Mouse (Mus musculus) heart, adult 18-20 months (tissue): Measurements from ENCODE around the gene Fam71a. TPM values are rescaled to one million over a fixed set of nuclear protein-coding genes. Genes with fewer than 3 reads are reported as not detected.
A peak's percentile ranks its signal among the peaks of the same experiment; 100 is the strongest.

Source experiments
- DNase-seq, 2 experiments: peaks; one replicate each; pipeline ENCODE4 v3.0.0; 2021 to 2022; ENCODE audit warnings: mixed read lengths in 1 of 2
- long read RNA-seq, 2 experiments: library from polyadenylated mRNA; stranded (forward); transcript quantifications; one replicate each; pipeline ENCODE4 v2.0.0; 2021
- total RNA-seq, 2 experiments: library from RNA; stranded (reverse); gene quantifications; 2 replicates each; pipeline ENCODE4 v1.2.3; 2021

Gene Fam71a
- not detected for total RNA-seq
- long read RNA-seq, experiment 1: 0 reads
- long read RNA-seq, experiment 2: 0 reads

DNA sequence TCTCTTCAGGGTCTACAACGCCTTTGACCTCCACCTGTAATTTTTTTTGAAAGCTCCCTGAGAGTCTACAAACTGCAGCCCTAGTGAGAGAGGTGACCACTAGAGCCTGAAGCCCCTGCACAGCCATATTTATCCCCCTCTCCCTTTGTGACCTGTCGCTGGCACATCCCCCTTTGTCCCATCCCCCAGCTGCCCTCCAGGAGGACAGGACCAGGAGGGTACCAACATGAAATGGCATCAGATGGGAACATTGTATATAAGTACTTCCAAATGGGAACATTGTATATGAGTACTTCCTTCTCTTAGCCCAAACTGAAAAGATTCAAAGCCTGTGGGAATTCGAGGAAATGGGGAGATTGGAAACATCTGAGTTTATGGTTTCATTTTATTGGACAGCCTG lies at the start of gene Fam71a:
TSS of gene Fam71a (minus strand) at position 101 of the 400 bp plus-strand sequence.
- DNase-seq: no peak

DNA sequence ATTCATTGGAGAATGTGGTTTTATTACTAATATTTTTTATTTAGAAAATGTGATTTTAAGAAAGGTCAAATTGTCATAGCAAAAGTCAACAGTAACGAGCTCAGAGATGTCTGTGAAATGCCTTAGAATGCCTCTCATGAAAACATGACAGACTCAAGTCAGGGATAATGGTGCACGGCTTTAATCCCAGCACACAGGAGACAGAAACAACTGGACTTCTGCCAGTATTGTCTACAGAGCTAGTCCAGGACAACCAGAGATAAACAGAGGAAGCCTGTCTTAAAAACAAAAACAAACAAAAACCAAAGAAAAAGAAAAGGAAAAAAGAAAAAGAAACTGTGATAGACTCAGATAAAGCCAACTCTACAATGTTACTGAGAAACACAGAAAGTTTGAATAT lies 46.5 kb upstream of the Fam71a start:
- DNase-seq: no peak

DNA sequence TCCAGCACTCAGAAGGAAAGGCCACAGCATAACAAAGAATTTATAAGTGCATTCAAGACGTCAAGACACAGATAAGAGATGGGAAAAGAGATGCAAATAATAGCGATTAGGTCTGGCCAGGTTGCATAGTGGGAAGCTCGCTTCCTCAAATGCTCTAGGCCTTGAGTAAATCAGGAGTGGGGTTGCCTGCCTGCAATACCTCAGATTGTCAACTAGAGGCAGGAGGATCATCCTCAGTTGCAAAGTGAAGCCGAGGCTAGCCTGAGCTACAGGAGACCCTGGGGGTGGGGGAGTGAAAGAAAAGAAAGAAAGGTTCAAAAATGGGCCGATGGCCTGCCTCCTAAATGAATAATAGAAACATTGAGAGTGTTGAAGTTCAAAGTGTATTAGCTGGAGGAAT lies 41.2 kb upstream of the Fam71a start:
- DNase-seq: no peak

GRCm38 (mm10) chr1:191204876-191205275 lies 40.3 kb upstream of the Fam71a start:
- DNase-seq: no peak

DNA sequence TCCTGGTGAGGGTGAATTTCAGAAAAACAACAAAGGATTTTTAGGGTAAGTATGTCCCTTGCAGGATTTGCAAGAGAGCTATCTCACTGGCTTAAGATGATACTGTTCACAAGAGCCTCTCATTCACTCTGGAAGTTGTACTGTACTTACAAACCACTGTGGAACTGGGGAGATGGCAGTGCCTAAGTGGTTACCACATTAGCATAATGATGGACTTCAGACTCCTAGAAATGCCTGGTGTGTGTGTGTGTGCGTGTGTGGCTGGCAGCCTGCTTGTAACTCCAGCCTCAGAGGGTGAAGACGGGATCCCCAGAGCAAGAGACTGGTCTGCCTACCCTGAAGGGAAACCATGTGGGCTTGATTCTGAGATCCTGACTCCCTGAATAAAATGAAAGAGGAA lies 38.9 kb upstream of the Fam71a start:
- DNase-seq: no peak

GRCm38 (mm10) chr1:191202208-191202952 lies 37.8 kb upstream of the Fam71a start:
- no peak for DNase-seq

DNA sequence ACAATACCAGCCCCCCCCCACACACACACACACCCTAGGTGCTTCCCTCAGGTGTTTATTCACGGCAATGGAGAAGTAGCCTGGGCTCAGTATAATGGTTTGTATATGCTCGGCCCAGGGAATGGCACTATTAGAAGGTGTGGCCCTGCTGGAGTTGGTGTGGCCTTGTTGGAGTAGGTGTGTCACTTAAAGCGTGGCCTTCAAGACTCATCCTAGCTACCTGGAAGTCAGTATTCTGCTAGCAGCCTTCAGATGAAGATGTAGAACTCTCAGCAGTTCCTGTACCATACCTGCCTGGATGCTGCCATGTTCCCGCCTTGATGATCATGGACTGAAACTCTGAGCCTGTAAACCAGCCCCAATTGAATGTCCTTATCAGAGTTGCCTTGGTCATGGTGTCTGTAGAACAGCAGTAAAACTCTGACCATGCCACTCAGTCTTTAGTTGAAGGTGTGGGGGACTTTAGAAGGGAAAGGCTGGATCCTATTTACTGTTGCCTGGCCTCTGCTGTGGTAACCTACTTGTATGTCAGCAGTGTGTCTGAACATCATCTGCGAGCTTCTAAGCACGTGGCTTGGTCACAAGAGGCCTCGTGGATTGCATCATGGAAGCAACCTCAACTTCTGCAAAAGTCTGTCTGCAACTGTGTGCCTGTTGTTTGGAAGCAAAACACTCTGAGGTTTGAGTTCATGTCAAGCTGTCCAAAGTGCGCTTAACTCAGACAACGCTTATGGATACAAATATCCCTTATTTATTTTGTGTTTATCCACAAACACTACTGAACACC lies 36.4 kb upstream of the Fam71a start:
- DNase-seq: peak in 1 of 2 experiments; percentile 80

DNA sequence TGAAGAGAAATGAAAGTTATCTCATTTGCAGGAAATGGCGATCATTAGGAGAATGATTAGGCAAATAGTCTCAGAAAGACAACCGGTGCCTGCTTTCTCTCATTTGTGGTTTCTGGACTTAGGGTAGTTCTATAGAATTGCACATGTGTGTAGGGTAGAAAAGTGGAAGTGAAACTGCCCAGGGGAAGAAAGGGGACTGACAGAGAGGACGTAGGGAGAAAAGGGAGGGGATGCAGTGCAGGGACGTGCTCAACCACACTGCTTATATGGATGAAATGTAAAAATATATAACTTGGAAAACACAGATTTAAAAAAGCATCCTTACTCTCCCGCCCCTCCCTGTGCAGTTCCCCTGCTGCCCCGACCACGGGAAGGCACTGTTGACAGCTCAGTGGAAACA lies 33.3 kb upstream of the Fam71a start:
- DNase-seq: peak in 1 of 2 experiments; percentile 54

DNA sequence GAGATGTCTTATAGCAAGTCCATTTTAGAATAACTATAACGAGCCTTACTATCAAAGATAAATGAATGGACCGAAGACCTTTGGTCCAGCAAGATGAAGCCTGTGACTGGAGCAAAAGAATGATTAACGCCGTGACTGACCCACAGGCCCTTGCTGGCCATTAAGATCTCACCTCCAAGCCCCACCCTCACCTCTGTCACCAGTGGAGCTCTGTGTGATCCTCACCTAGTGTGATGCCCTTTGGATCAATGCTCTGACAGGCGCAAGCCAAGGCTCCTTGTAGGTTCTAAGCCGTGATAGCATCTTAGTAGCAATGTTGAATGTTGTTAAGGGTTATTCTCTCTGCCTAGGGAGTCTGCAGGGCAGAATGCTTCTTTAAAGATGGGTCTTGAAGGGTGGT lies 31.4 kb upstream of the Fam71a start:
- DNase-seq: no peak

GRCm38 (mm10) chr1:191193657-191194424 lies 29.2 kb upstream of the Fam71a start:
- peak; percentile 30 to 61 for DNase-seq

DNA sequence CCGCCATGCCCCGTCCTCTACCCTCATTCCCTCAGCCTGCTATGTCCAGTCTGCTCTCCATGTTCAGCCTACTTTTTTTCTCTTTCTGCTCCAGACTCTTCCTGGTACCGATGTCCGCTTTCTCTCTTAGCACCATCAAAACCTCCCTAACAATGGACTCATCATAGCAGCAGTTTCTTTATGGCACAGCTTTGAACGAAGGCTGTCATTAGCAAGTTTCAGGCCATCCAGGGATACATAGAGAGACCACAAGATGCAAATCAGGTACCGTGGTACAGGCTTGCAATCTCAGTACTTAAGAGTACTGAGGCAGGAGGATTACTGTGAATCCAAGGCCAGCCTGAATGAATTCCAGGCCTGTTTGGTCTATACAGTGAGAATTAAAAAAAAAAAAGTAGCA lies 28.1 kb upstream of the Fam71a start:
- no peak for DNase-seq

GRCm38 (mm10) chr1:191192213-191192612 lies 27.6 kb upstream of the Fam71a start:
- DNase-seq: no peak

DNA sequence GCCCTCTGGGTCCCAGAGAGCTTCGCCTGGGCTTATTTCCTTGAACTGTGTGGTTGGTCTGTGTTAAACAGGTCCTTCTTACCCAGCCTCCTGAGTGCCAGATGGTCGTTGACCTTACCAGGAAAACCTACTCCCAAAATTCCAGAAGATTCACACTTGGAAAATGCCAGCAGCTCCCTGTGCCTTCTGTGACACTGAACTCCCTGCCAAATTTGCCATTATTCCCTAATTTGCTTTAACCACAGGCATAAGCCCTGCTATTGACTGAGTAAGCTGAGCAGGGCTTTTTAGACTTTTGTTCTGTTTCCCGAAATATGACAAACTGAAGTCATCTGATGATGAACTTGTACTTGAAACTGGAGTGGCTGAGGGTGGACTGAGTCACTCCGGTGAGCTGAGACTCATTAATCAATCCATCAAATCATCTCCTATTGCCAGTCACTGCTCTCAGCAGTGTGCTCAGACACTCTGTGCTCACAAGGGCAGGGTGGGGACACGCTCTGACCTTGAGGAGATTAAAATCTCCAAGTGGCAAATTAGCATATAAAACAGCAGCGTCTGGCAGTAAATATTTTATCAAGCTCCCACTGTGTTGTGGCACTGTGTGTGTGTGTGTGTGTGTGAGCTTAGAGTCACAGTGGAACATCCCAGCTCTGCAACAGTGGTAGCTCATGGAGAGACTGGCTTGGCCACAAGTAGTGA lies 25.2 kb upstream of the Fam71a start:
- no peak for DNase-seq

DNA sequence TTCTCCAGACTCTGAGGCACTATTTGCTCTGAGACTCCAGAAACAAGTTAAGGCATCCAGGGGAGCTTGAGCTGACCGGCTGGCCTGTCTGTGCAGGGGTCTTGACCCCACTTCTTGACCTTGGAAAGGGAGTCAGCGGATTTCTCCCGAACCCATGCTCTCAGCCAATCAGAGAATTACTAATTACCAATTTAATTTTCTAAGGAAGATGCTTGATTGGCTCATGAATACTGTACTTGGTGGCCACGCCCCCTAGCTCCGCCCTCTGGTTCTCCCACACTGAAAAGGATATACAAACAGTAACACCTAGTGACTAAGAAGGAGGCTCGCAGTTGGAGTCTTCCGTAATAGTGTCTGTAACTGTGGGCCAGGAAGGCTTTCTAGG lies 21.8 kb upstream of the Fam71a start:
- DNase-seq: peak; percentile 61 to 70

- DNase-seq: peak; percentile 64 to 70
These were observed 21.3 kb upstream of the Fam71a start for GRCm38 (mm10) chr1:191185761-191186385.

- DNase-seq: peak; percentile 65 to 71
These were observed 20.2 kb upstream of the Fam71a start for GRCm38 (mm10) chr1:191184841-191185251.

GRCm38 (mm10) chr1:191184066-191184815 lies 19.6 kb upstream of the Fam71a start:
- peak in 1 of 2 experiments; percentile 33 for DNase-seq

DNA sequence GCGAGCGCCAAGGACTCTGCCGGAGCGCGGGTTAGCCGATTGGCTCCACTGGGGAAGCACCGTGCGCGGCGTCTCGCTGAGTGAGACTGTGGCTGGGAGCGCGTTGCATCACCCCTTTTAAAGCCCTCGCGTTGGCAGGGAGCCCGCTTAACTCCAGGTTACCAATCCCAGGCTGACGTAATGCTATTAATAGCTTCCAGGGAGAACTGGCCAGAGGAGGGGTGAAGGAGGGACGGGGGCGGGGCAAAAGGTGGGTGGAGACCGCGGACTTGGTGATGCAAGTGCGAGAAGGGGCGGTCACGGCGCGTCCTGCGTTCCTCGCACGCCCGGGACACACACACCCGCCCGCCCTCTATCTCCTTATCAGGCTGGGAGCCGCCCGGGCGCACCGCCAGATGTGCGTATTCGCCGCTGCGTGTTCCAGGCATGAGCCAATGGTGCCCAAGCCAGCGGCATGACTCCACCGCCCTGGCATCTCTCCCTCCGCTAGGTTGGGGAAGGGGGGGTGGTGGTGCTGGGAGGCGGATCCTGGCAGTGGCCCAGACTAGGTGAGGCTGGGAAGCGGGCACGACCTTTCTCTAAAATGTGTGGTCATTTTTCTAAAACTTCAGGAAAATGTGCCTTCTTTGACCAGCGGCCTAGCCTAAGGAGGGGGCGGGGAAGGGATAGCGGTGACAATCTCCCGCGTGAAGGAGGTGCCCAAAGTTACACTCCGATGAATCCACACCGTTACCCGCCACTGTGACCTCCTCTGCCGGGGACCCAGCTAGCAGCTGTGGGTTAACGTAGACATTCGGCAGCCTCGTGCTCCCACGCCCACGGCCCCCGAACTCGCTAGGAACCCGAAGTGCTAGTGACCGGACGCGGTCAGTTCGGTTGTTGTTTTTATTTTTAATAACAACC lies 18.8 kb upstream of the Fam71a start:
- peak; percentile 99 to 100 for DNase-seq

- DNase-seq: peak; percentile 84 to 86
These were observed 18.0 kb upstream of the Fam71a start for GRCm38 (mm10) chr1:191182431-191183162.
